Mouse (Mus musculus) kidney, postnatal 25 days (tissue): ENCODE data around the gene Aldh8a1.
"Not testable (repeated sequence)": the region's sequence is repeated elsewhere in the genome, so short reads cannot be mapped to it uniquely, and the experiment has no call there.

Experiments used
- DNase-seq, 2 experiments: peaks; one replicate each; pipeline ENCODE4 v3.0.0; 2021; ENCODE audit warnings: mixed read lengths in 2 of 2

The Aldh8a1 gene

DNA sequence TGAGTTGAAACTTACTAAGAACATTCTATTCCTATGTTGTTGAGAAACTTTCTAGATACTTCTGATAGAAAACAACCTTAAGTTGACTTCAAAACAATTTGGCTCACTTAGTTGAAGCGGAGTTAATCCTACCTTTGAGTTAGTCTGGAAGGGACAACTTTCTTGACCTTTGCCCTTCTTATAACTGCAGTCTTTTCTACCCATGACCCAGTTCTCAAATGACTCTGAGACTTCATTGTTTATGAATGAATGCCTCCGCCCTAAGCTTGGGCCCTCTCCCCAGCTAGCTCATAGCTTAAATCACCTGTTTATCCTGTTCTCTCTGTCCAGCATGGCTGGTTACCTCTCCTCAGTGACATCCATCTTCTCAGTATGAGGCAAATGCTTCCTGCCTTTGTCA lies 7.5 kb upstream of the Aldh8a1 start:
- no peak for DNase-seq

DNA sequence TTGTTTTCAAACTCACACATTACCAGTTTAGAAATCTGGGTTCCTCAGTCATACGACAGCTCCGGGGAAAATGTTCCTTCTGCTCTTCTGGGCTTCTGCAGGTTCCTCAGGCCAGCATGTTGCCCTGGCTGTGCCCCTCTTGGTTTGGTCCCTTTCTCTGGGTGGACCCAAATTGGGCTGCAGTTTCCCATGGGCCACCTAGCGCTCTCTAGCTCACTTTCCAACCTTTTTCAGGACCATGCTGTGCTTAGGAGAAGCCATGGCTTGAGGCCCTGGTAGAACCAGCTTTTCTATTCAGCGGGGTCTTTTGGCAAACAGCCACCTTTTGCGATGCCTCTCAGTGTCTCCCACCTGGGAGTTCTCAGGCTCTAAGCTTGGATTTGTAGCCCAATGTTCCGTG lies 4.8 kb upstream of the Aldh8a1 start:
- DNase-seq: no peak

DNA sequence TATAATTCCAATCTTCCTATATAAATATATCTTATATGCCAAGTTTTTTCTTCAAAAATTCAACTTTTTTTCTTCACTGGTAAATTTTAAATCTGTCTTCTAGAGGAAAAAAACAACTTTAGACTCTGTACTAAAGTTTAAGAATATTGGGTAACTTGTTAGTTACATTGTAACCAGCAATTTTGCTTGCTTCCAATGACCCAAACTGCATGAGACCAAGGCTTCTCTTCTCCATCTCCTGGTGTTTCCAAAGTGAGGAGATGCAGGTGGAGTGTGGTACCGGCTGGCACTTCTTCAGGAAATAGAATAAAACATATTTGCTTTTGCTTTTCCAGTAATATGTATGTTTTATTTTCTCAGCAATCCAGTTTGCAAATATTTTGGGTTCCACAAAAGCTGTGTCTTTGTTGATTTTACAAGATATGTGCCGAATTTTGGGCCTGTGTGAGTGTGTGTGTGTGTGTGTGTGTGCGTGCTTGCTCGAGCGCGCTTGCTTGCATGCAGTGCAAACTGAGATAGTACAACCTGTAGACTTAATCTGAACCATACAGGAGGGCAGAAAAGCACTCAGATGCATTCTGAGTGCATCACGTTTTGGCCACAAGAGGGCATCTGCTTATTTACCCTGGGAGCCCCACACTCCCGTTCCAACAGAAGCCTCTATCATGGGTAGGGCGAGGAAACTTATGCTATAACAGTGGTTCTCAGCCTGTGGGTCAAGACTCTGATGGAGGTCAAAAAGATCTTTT lies 1.3 kb downstream of the Aldh8a1 start:
- DNase-seq: peak; percentile 65 to 72

DNA sequence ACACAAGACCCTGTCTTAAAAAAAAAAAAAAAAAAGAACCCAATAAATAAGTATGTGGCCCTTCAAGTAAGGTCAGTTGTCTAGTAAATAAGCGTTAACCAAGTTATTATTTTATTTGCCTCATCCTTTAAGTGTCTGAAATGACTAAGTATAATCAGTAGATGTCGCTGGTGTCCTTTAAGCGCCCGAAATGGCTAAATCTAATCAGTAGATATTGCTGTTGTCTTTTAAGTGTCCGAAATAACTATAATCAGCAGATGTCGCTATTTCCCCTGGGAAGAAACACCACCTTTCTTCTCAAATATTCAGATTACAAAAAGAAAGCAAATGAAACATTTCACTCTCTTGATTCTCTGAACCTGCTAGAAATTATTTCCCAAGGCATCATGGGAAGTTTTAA lies 5.8 kb downstream of the Aldh8a1 start:
- DNase-seq: peak in 1 of 2 experiments; percentile 47

GRCm38 (mm10) chr10:21385111-21385663 lies 8.1 kb downstream of the Aldh8a1 start:
- DNase-seq: no peak

DNA sequence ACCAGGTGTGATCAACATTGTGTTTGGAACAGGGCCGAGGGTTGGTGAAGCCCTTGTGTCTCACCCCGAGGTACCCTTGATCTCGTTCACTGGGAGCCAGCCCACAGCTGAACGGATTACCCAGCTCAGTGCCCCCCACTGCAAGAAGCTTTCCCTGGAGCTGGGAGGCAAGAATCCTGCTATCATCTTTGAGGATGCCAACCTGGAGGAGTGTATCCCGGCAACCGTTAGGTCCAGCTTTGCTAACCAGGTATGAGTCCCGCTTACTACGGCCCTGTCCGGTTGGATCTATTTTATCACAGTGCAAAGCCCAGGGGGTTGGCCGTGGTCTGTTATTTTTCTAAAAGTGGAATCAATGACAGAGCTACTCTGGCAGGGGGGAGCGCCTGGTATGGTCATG lies 12.0 kb downstream of the Aldh8a1 start:
- no peak for DNase-seq

DNA sequence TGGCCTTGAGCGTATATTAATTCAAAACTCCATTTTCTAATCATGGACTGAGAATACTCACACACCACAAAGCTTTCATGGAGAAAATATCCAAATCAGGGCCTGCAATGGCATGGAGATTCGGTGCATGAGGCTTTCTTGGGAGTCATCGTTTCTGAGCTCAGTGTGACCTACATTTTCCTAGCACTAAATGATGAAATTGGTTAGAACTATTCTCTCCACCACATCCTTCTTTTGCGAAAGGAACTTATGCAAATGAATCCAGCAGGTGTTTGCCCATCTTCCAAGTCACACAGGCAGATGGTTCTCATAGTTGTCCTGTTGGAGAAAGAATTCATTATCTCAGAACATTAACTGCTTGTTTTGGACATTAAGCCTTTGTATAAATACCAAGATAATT lies 13.3 kb downstream of the Aldh8a1 start:
- DNase-seq: no peak

DNA sequence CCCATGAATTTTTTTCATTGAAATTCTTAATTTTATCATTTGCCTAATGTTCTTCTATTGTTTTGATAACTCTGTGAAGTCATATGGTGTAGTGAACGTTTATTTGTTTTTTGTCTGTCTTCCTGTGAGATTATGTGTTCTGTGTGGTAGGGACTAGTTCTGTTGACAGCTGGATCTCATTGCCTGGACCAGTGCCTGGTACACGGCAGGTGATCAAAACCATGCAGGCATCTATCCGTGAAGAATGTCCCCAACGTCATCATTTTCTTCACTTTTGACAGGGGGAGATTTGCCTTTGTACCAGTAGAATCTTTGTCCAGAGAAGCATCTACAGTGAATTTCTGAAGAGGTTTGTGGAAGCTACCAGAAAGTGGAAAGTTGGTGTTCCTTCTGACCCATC lies 14.2 kb downstream of the Aldh8a1 start:
- no peak for DNase-seq

- DNase-seq: no peak
Measured at GRCm38 (mm10) chr10:21393390-21393789, 16.3 kb downstream of the Aldh8a1 start.

DNA sequence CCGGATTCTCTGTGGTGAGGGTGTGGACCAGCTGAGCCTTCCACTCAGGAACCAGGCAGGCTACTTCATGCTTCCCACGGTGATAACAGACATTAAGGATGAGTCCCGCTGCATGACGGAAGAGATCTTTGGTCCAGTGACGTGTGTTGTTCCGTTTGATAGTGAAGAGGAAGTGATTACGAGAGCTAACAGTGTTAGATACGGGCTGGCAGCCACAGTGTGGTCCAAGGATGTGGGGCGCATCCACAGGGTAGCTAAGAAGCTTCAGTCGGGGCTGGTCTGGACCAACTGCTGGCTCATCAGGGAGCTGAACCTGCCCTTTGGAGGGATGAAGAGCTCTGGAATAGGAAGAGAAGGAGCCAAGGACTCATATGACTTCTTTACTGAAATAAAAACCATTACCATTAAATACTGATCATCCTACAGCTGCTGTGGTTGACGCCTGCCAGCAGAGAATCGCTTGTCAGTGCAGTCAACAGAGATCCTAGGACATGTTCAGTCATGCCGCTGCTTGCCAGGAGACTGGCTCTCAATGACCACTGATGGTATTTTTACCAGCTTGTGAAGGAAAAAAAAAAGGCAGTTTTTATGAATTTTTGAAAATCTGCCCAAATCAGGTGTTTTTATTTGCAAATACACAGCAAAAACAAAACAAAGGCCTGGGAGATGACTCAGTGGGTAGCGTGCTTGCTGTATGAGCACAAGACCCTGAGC lies 18.5 kb downstream of the Aldh8a1 start:
- no peak for DNase-seq

DNA sequence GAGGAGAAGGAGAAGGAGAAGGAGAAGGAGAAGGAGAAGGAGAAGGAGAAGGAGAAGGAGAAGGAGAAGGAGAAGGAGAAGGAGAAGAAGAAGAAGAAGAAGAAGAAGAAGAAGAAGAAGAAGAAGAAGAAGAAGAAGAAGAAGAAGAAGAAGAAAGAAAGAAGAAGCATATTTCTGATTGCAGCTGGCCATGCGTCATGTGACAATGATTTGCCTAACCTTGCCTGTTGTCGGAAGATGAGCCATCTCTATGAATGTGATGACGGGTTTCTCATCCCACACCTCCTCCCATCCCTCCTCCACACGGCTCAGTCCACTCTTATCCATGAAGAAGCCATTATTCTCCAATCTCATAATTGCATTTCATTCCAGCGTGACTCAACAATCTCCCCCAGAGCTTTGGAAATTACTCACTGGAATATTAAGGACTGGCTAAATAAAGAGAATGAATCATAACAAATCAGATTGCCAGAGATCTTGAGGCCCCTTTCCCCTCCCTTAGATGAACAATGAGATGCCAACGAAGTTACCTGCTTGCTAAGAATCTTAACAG lies 21.9 kb downstream of the Aldh8a1 start:
- DNase-seq: not testable (repeated sequence)

DNA sequence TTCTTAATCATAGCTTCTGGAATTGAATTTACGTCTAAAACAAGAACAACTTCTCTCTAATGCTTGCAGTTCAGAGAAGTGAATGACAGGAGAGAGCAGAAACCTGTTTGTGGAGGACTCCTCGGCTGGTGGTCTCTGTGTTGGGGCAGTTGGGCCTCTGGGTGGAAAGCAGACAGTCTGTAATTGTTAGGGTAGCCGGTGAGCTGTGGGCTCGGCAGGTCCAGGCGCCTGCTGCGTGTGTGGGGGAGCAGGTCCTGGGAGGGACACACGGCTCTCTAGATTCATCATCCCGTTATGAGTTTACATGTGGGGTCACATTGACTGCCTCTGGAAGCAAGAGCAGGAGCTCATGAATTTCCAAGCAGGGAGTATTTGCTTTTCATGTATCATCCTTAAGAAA lies 22.5 kb downstream of the Aldh8a1 start:
- DNase-seq: no peak

GRCm38 (mm10) chr10:21400031-21400430 lies 22.9 kb downstream of the Aldh8a1 start:
- DNase-seq: no peak

GRCm38 (mm10) chr10:21400453-21400852 lies 23.4 kb downstream of the Aldh8a1 start:
- DNase-seq: no peak

DNA sequence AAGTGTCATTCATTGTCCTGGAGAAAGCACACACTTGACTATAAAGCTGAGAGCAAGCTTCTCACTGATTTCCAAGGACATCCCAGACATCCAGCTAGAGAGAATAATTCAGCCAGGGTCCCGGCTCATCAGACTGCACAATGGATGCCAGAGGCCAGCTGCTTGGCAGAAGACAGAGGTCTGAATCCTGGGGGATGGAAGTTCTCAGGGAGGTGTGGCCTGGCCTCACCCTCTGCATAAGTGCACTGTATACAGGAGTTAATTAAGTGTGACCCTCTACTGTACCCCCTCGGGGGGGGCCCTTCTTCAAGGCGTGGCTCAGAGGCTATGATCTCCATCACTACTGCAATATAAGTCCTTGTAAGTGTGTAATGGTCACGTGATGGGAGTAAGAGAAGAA lies 24.2 kb downstream of the Aldh8a1 start:
- DNase-seq: no peak

- DNase-seq: no peak
Measured at GRCm38 (mm10) chr10:21404822-21405221, 27.7 kb downstream of the Aldh8a1 start.

- peak in 1 of 2 experiments; percentile 45 for DNase-seq
Measured at GRCm38 (mm10) chr10:21405707-21406534, 28.8 kb downstream of the Aldh8a1 start.

DNA sequence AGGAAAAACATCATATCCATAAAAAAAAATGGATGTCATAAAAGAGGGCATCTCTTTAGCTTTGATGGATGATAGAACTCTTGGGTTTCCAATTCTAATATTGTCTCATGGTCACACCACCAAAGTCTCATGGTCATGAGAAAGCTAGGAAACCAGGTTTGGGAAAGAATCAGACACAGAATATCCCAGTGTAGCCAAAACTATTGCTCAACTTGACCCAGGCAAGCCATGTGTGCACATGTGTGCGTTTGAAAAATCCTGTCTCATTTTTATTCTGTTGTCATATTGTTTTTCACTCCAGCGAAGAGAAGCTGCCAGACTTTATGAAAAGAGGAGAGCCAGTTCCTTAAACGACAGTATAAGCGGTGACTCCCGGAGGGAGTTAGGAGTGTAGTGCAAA lies 33.6 kb downstream of the Aldh8a1 start:
- DNase-seq: no peak

DNA sequence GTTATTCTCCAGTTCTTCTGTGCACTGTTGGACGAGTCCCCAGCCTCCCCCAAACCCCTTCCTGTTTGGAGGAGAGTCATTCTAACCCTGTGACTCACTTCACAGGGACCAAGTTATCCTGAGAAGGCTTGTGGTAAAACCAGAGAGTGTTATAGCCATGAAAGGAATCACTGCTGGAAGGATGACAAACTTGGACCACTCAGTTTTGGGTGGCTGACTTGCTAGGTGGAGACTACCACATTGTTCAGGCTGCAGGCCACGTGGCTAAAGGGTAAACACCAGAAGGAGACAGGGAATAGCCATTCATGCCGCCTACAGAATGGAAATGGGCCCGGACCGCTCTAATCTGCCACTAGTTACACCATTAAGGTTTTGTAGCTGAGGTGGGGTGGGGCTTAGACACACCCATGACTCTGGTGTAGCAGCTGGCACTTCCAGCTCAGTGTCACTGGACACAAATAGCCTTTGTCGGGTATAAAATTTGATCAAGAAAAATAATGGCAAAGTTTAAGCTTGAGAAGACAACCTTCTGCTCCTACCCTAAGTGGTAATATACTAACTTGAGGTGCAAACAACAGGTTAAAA lies 34.6 kb downstream of the Aldh8a1 start:
- DNase-seq: no peak

DNA sequence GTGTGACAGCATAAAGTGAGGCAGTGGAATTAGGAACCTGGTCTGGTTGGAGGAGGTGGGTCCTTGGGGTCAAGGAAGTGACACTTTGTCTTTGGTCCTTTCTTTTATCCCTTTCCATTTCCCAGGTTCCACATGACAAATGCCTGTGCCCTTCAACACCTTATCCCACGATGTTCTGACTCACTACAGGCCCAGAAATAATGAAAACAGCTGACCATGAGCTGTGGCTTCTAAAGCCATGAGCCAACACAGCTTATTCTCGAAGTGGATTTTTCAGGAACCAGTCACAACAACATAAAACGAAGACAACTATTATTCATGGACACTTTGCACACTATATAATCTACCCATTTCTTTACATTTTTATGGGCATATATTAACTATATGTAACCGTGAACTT lies 37.9 kb downstream of the Aldh8a1 start:
- no peak for DNase-seq

GRCm38 (mm10) chr10:21416184-21416583 lies 39.1 kb downstream of the Aldh8a1 start:
- no peak for DNase-seq

GRCm38 (mm10) chr10:21419188-21419587 lies 42.1 kb downstream of the Aldh8a1 start:
- no peak for DNase-seq
